Mouse (Mus musculus): ENCODE measurements at regions not wholly inside any gene's neighbourhood (a gene's known extent, or its start where the extent isn't known, plus 50 kb on each side); places are given as distances from the start of the nearest gene placed in this dataset.

DNA sequence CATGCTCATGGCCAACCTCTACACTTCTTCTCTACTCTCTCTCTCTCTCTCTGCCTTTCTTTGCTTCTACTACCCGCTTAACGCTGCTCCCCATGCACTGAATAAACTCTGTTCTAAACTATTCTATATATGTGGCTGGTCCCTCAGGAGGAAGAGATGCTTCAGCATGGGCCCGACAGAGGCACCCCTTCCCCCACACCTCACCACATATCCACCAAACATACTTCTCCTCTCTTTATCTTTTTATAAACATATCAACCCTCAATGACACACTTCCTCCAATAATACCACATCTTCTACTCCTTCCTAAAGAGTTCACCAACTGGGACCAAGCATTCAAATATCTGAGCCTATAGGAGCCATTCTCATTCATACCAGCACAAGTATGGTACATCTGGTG lies 72.6 kb upstream of the Marcks start:
- H3K4me2 ChIP-seq (ENCODE audit: low read depth, low read length): no peak overlapping the region
- H3K27me3 ChIP-seq (replicated peaks; ENCODE audit: control insufficient read depth, insufficient read depth, low read length): no peaks in the 10 kb centered on the region
- 0 out of 2 replicates have a peak, but pooled peaks cover 5% of the 10 kb centered on the region for H3K4me1 ChIP-seq (ENCODE audit: control insufficient read depth, insufficient read depth, low read length)
- no peak overlapping the region for H3K4me3 ChIP-seq (ENCODE audit: low read length)
- no peak overlapping the region for H3K27ac ChIP-seq (ENCODE audit: low read length)
- ATAC-seq: no peak
- H3K36me3 ChIP-seq (ENCODE audit: control insufficient read depth, insufficient read depth, low read length): no peaks in the 10 kb centered on the region
- H3K9me3 ChIP-seq (ENCODE audit: control insufficient read depth, low read length): no peaks in the 10 kb centered on the region
- 75% methylated on average over 3 of the region's 3 CpGs for WGBS
- no peak overlapping the region for H3K9ac ChIP-seq (ENCODE audit: low read depth, low read length)

DNA sequence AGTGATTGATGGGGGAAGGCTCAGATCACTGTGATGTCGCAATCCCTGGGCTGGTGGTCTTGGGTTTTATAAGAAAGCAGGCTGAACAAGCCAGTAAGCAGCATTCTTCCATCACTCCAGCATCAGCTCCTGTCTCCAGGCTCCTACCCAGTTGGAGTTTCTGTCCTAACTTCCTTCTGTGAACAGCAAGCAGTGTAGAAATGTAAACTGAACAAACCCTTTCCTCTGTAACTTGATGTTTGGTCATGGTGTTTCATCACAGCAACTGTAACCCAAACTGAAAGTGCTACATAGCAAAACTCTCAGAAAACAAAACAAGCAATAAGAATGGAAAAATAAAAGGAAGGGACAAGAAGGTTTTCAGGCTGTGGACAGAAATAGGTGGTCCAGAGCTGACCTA lies 71.5 kb upstream of the Marcks start:
- H3K9ac ChIP-seq (ENCODE audit: low read depth, low read length): no peak overlapping the region
- no peaks in the 10 kb centered on the region for H3K9me3 ChIP-seq (ENCODE audit: control insufficient read depth, low read length)
- WGBS: 94% methylated on average over 1 of the region's 1 CpGs

DNA sequence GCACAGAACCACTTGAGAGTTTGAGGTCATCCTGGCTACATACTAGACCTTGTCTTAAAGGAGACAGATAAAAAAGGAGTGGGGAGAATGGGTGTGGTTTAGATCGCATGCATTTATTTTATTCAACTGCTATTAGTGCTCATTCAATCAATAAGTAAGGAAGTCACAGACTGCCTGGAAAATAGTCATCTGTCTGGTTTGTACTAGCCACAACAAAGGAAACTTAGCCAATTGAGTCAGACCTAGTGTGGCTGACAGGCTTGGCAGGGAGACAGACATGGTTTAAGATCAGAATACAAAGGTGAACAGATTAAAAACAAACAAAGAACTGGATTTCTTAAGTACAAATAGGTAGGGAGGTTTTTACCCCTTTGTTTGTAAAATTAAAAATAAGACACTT lies 68.3 kb upstream of the Marcks start:
- H3K9ac ChIP-seq (ENCODE audit: low read depth, low read length): no peak overlapping the region
- H3K27ac ChIP-seq (ENCODE audit: low read length): no peak overlapping the region
- no peaks in the 10 kb centered on the region for H3K9me3 ChIP-seq (ENCODE audit: control insufficient read depth, low read length)
- H3K36me3 ChIP-seq (ENCODE audit: control insufficient read depth, insufficient read depth, low read length): no peaks in the 10 kb centered on the region
- WGBS: 85% methylated on average over 1 of the region's 1 CpGs
- no peak for ATAC-seq
- H3K4me2 ChIP-seq (ENCODE audit: low read depth, low read length): no peak overlapping the region
- no peaks in the 10 kb centered on the region for H3K27me3 ChIP-seq (replicated peaks; ENCODE audit: control insufficient read depth, insufficient read depth, low read length)
- H3K4me3 ChIP-seq (ENCODE audit: low read length): no peak overlapping the region
- H3K4me1 ChIP-seq (ENCODE audit: control insufficient read depth, insufficient read depth, low read length): no peaks in the 10 kb centered on the region

More for the DNA sequence above, 71.5 kb upstream of the Marcks start:
- H3K27ac ChIP-seq (ENCODE audit: low read length): no peak overlapping the region
- no peak overlapping the region for H3K4me2 ChIP-seq (ENCODE audit: low read depth, low read length)
- 0 out of 2 replicates have a peak, but pooled peaks cover 5% of the 10 kb centered on the region for H3K4me1 ChIP-seq (ENCODE audit: control insufficient read depth, insufficient read depth, low read length)
- no peaks in the 10 kb centered on the region for H3K36me3 ChIP-seq (ENCODE audit: control insufficient read depth, insufficient read depth, low read length)
- H3K27me3 ChIP-seq (replicated peaks; ENCODE audit: control insufficient read depth, insufficient read depth, low read length): no peaks in the 10 kb centered on the region
- no peak overlapping the region for H3K4me3 ChIP-seq (ENCODE audit: low read length)
- ATAC-seq: no peak

DNA sequence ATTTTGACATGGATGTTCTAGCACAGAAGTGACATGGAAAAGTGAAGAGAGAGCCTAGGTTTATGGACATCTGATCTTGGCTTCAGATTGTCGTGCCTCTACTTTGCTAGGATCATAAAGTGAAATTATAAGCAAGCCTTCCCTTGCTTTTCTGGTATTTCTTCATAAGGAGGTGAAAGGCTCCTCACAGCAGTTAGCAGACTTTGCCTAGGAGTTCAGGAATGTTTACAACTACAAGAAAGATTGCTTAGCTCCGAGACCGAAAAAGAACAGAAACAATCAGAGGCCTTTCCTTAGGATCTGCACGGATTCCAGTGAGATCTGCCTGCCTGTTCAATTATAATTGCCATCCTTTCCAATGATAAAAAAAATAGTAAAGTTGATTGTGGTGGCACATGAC lies 67.8 kb upstream of the Marcks start:
- Histone ChIP-seq H3K36me3 (ENCODE audit: control insufficient read depth, insufficient read depth, low read length) (no peaks in the 10 kb centered on the region), H3K9ac (ENCODE audit: low read depth, low read length) (no peak overlapping the region), H3K27ac (ENCODE audit: low read length) (no peak overlapping the region), H3K4me2 (ENCODE audit: low read depth, low read length) (no peak overlapping the region), H3K27me3 (replicated peaks; ENCODE audit: control insufficient read depth, insufficient read depth, low read length) (no peaks in the 10 kb centered on the region), H3K4me1 (ENCODE audit: control insufficient read depth, insufficient read depth, low read length) (no peaks in the 10 kb centered on the region), H3K9me3 (ENCODE audit: control insufficient read depth, low read length) (no peaks in the 10 kb centered on the region), H3K4me3 (ENCODE audit: low read length) (no peak overlapping the region)
- 37% methylated on average over 4 of the region's 4 CpGs for WGBS
- ATAC-seq: no peak

DNA sequence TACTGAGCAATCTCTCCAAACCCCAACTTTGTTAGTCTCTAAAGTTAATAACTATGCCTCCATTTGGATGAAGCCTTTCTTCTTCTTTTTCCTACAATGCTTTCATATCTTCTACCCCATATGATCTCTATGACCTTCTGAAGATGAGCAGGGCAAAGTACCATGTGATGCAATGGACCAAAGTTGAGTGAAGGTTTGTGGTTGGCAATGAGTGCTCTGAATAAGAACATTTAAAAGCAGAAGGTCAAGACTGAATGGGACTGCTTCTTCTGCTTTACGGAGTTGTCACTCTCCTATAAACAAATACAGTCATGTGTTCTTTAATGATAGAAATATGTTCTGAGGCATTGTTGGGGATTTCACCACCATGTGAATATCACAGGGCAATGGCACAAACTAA lies 65.0 kb upstream of the Marcks start:
- H3K4me2 ChIP-seq (ENCODE audit: low read depth, low read length): no peak overlapping the region
- no peaks in the 10 kb centered on the region for H3K27me3 ChIP-seq (replicated peaks; ENCODE audit: control insufficient read depth, insufficient read depth, low read length)
- H3K9ac ChIP-seq (ENCODE audit: low read depth, low read length): no peak overlapping the region
- H3K27ac ChIP-seq (ENCODE audit: low read length): no peak overlapping the region
- no peaks in the 10 kb centered on the region for H3K9me3 ChIP-seq (ENCODE audit: control insufficient read depth, low read length)
- no peaks in the 10 kb centered on the region for H3K36me3 ChIP-seq (ENCODE audit: control insufficient read depth, insufficient read depth, low read length)
- no peak for ATAC-seq
- 81% methylated on average over 1 of the region's 1 CpGs for WGBS
- no peaks in the 10 kb centered on the region for H3K4me1 ChIP-seq (ENCODE audit: control insufficient read depth, insufficient read depth, low read length)
- H3K4me3 ChIP-seq (ENCODE audit: low read length): no peak overlapping the region

DNA sequence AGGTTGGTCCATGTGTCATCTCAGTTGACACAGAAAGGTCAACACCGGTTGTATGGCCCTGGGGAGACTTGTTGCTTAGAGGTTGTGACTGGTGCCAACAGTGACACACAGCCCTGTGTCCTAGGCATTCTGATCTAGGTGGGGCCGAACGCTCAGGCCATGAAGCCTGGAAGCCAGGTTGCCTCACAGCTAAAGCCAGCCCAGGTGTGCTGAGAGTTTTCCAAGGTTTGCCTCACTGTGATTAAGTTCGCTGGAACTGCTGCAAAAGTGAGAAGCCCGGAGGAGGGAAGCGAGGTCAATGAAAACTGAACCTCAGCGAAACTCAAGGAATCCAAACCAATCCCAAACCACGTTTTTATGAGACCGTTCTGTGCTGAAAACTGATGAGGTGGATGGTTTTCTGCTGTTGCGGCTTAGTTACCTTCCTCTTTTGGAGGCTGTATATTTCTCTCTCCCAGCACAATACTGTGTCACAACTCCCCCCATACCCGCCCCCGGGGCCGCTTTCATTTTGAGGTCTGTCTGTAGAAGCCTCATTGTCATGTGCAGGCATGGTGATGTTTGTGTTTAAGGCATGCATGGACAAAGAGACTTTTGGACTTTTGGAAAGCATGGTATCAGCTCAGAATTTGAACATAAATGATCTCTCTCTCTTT lies 56.2 kb upstream of the Marcks start:
- WGBS: 86% methylated on average over 13 of the region's 13 CpGs
- ATAC-seq: no peak
- no peak overlapping the region for H3K4me2 ChIP-seq (ENCODE audit: low read depth, low read length)

DNA sequence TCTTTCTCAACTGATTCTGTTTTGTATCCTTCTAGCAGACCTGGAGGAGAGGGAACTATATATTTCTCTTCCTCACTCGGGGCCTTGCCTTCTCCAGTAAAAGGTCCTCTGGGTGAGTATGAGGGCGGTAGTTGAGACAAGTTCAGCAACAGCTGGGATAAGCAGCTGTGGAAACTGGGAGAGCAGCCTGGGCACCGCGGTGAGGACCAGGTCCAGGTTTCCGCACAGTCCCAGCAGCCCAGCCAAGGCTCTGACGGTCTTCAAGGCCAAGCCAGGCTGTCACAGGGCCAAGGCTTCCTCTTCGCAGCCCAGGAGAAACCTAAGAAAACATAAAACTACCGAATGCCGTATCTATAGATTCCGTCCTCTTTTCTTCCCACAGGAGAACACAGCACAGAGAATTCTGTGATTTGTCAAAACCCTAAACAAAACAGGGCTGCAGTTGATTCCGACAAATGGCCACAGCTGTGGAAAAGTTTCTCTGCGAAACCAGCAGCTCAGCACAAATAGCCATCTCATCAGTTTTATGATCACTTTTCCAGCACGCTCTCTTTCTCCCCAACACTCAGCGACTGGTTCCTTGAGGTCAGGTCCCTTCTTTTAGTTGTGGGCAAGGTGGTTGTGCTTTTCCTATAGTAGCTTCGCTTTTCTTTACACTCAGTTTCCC lies 55.5 kb upstream of the Marcks start:
- no peak overlapping the region for H3K9ac ChIP-seq (ENCODE audit: low read depth, low read length)
- no peak overlapping the region for H3K4me3 ChIP-seq (ENCODE audit: low read length)
- ATAC-seq: peak; percentile 59
- no peaks in the 10 kb centered on the region for H3K27me3 ChIP-seq (replicated peaks; ENCODE audit: control insufficient read depth, insufficient read depth, low read length)
- H3K4me1 ChIP-seq (ENCODE audit: control insufficient read depth, insufficient read depth, low read length): no peaks in the 10 kb centered on the region
- 56% methylated on average over 15 of the region's 15 CpGs for WGBS
- H3K9me3 ChIP-seq (ENCODE audit: control insufficient read depth, low read length): no peaks in the 10 kb centered on the region
- H3K27ac ChIP-seq (ENCODE audit: low read length): peak overlapping the region; percentile 79
- no peak overlapping the region for H3K4me2 ChIP-seq (ENCODE audit: low read depth, low read length)
- no peaks in the 10 kb centered on the region for H3K36me3 ChIP-seq (ENCODE audit: control insufficient read depth, insufficient read depth, low read length)

More for the DNA sequence above, 56.2 kb upstream of the Marcks start:
- H3K9me3 ChIP-seq (ENCODE audit: control insufficient read depth, low read length): no peaks in the 10 kb centered on the region
- peak overlapping the region; percentile 79 for H3K27ac ChIP-seq (ENCODE audit: low read length)
- H3K27me3 ChIP-seq (replicated peaks; ENCODE audit: control insufficient read depth, insufficient read depth, low read length): no peaks in the 10 kb centered on the region
- H3K4me3 ChIP-seq (ENCODE audit: low read length): no peak overlapping the region
- H3K36me3 ChIP-seq (ENCODE audit: control insufficient read depth, insufficient read depth, low read length): no peaks in the 10 kb centered on the region
- no peak overlapping the region for H3K9ac ChIP-seq (ENCODE audit: low read depth, low read length)
- no peaks in the 10 kb centered on the region for H3K4me1 ChIP-seq (ENCODE audit: control insufficient read depth, insufficient read depth, low read length)

DNA sequence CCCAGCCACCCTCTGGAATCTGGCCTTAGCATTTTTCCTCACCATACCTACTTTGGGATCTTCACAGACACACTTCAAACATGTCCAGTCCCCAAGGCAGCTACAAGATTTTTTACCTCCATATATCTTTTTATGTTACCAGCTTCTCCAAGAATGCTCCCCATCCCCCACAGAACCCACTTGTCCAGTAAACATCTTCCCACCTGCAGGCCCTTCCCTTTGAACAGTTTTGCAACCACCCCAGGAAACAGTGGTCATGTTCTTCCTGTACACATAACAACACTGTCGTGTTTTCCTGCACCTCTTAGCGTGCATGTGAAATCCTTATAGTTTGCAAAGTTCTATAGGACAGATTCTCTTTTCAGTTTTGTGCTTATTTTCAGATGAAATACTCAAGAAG lies 53.9 kb upstream of the Marcks start:
- 75% methylated on average over 2 of the region's 2 CpGs for WGBS
- H3K4me1 ChIP-seq (ENCODE audit: control insufficient read depth, insufficient read depth, low read length): no peaks in the 10 kb centered on the region
- H3K4me2 ChIP-seq (ENCODE audit: low read depth, low read length): no peak overlapping the region
- H3K27ac ChIP-seq (ENCODE audit: low read length): no peak overlapping the region
- H3K9me3 ChIP-seq (ENCODE audit: control insufficient read depth, low read length): no peaks in the 10 kb centered on the region
- no peaks in the 10 kb centered on the region for H3K27me3 ChIP-seq (replicated peaks; ENCODE audit: control insufficient read depth, insufficient read depth, low read length)
- H3K4me3 ChIP-seq (ENCODE audit: low read length): no peak overlapping the region
- H3K36me3 ChIP-seq (ENCODE audit: control insufficient read depth, insufficient read depth, low read length): no peaks in the 10 kb centered on the region
- no peak overlapping the region for H3K9ac ChIP-seq (ENCODE audit: low read depth, low read length)
- ATAC-seq: no peak

DNA sequence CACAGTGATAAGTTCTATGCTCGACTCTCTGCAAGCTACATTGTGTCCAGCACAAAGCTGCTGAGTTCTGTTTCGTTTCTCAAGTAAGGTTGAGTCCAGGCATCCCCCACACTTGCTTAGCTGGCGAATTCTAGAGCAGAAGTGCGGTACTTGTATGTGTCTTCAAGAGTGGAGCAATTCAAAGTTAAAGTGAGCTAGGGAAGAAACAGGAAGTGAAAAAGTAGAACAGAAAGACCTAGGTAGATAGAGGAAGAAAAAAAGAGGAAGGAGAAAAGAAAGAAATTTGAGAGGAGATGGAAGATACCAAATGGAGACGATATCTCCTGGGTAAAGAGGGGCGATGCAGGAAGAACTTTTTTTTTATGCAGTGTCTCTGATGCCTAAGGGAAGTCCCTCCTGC lies 51.4 kb upstream of the Marcks start:
- Histone ChIP-seq H3K27me3 (replicated peaks; ENCODE audit: control insufficient read depth, insufficient read depth, low read length) (no peaks in the 10 kb centered on the region), H3K4me1 (ENCODE audit: control insufficient read depth, insufficient read depth, low read length) (no peaks in the 10 kb centered on the region), H3K9ac (ENCODE audit: low read depth, low read length) (no peak overlapping the region), H3K9me3 (ENCODE audit: control insufficient read depth, low read length) (no peaks in the 10 kb centered on the region), H3K36me3 (ENCODE audit: control insufficient read depth, insufficient read depth, low read length) (no peaks in the 10 kb centered on the region), H3K4me3 (ENCODE audit: low read length) (no peak overlapping the region), H3K4me2 (ENCODE audit: low read depth, low read length) (no peak overlapping the region), H3K27ac (ENCODE audit: low read length) (no peak overlapping the region)
- no peak for ATAC-seq
- 83% methylated on average over 6 of the region's 6 CpGs for WGBS

Data from intestine, embryonic 16.5 days (tissue).